Mouse (Mus musculus) small intestine, adult 2 months (tissue): ENCODE measurements around the gene Tnfrsf13b.

Source experiments
- CTCF ChIP-seq: fragments of 200-500 bp; IDR thresholded peaks from 2 replicates; pipeline ENCODE4 v1.5.1; 2012; ENCODE audit warnings: low read depth, mild to moderate bottlenecking, control low read depth, inconsistent platforms, low read length, moderate library complexity, mixed read lengths; ENCODE audit not compliant: insufficient replicate concordance, insufficient read length; ENCODE audit errors: extremely low read depth
- POLR2A ChIP-seq: fragments of 200-500 bp; IDR thresholded peaks from 2 replicates; pipeline ENCODE4 v1.6.1; 2012; ENCODE audit warnings: low read depth, mild to moderate bottlenecking, control low read depth, inconsistent platforms, low read length, moderate library complexity

GRCm38 (mm10) chr11:61112323-61112995, 14.1 kb upstream of the Tnfrsf13b start:
- TF ChIP-seq CTCF (no peak), POLR2A (no peak)
